Mouse (Mus musculus): ENCODE results near the gene Hsp90b1.

DNA sequence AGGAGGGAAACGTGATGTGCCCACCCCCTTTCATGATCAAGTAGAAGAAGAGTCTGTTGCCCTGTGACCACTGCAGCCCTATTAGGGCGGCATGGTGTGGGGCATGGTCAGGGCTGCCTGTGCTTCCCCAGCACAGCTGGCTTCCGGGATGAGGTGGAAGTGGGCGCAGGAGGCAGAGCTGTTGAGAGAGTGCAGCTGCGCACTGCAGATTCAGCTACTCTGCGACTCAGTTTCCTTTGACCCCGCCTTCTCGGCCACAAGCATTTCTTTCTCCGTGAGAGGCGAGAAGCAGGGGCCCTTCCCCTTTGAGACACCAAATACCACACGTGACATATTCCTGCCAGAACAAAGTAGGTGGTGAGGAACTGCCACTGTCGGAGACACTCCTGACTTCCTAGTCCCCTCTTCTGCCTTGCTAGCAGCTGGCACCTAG is 22.3 kb upstream of the Hsp90b1 start:
- peak; percentile 84 for TF ChIP-seq MAX (IDR thresholded peaks at IDR 0.05; ENCODE audit: low read length)
- no peak for TF ChIP-seq ZC3H11A (IDR thresholded peaks at IDR 0.05; ENCODE audit: low read depth, low read length)
- TF ChIP-seq CTCF (conservative IDR thresholded peaks at IDR 0.05 in 1 of 2, IDR thresholded peaks at IDR 0.05 in 1 of 2; ENCODE audit: low read depth in 2 of 2, low read length in 2 of 2), result no peak
- TF ChIP-seq JUND (conservative IDR thresholded peaks at IDR 0.05; ENCODE audit: low read depth, low read length), result no peak
- TF ChIP-seq TBP (conservative IDR thresholded peaks at IDR 0.05; ENCODE audit: low read depth, low read length), result peak; percentile 80; the same call in 1 of the 2 replicates
- peak; percentile 85 for TF ChIP-seq POLR2A (IDR thresholded peaks at IDR 0.05; ENCODE audit: low read depth, low read length)
- TF ChIP-seq CHD2 (IDR thresholded peaks at IDR 0.05; ENCODE audit: low read length), result peak; percentile 19; the same call in 1 of the 2 replicates
- TF ChIP-seq BHLHE40 (IDR thresholded peaks at IDR 0.05; ENCODE audit: low read depth, low read length), result peak; percentile 96
